Mouse (Mus musculus) v-Abl transformed pro-B cells (cell line): ENCODE results near the gene Kncn.

ENCODE experiments used
- in situ Hi-C, 2 experiments: fragments of 400-800 bp; cut with MboI; formaldehyde crosslinking; loops; one replicate each; pipeline ENCODE4 v1.15.1; 2025; ENCODE audit not compliant: unreplicated experiment in 2 of 2

The Kncn gene

DNA sequence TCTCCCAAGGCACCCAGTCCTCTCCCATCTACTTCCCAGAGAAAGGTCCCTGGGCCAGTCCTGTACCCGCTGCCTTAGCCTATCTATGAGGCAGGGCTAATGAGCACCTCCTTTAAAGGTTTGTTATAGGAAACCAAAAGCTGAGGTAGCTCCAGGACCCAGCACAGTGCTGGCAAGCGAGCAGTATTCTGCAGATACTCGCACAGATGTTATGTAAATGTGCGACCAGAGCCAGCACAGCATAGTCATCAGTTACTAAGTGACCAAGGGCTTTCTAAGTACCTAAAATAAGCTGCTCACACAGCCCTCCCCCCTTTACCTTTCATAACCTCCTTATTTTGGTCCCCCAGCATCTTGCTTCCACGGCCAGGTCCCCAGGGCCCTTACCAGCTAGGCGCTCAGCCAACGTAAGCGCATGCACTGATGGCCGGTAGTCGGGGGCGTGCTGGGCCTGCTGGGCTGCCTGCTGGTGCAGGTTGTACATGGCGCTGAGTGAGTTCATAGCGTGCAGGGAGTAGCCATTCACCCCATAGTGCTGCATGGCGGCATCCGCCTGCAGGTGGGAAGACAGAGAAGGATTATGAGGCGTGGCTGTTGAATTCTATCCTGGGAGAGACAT is 39.2 kb downstream of the Kncn start:
- in situ Hi-C loops: no loop called here

DNA sequence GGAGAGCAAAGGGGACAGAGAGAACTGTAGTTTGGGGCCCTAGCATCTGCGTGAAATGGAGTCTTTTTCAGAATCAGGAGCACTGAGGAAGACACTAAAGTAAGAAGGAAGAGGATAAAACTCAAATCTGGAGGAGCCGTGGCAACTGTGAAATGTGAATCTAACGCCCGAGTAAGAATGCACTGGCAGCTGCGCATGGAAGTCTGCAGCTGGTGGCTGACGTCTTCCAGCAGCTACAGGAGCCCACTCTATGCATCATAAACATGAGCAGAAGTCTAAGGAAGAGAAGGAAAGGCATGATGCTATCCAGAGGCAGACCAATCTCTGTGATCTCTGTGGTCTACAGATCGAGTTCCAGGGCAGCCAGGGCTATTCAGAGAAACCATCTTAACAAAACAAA is 43.4 kb downstream of the Kncn start:
- in situ Hi-C loops: no loop called here

DNA sequence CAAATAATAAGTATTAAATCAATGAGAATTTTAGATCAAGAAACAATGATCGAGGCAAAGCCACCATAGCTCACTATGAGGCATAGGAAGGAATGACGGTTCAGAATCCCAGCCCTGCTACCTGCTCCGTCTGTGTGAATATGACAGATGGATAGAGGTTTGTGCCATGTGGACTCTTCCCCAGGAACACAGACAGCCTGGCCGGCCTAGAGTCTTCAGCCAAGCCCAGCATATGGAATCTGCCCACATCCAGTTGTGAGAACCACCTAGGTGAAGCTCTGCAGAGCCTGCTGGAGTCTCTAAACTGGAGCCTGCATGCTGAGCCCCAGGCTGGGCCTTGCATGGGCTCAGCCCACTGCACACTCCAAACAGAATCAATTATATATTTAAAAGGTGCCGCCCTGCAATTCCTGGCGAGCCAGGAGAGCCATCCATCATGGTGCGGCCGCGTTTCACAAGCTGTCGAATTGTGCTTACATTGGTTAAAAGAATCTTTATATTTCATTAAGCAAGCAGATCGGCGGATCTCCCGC is 47.4 kb downstream of the Kncn start:
- in situ Hi-C loops: no loop called here

DNA sequence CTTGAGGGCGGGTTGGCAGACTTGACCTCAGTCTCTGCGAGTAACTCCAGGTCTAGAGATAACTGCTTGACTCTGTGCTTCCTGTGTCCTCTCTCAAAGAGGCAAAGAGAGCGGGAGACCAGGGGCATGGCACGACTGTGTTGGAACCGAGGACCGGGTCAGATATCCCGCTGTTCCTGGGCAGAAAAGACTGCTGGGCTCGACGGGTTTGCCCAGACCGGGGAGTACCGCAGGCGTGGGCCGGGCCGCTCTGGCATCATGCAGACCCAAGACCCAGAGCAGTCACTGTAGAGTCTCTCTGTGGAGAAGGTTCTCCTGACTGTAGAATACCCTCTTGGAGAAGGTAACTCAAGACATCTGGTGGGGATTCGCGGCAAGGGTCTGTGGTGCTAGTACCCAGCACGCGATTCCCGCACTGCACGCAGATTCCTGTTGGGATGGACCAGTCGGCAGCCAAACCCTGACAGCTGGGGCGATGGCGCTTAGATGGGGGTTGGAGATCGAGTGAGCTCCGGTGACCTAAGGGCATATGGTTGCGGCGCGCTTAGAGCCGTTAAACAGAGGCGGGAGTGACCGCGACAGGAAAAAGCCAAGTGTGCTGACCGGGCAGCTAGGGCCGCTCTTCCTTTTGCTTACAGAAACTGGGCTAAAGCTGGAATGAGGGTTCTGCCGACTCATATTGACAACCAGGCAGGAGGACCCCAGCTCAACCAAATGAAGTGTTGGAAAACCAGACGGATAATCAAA is 51.8 kb downstream of the Kncn start:
- in situ Hi-C loops: no loop called here

DNA sequence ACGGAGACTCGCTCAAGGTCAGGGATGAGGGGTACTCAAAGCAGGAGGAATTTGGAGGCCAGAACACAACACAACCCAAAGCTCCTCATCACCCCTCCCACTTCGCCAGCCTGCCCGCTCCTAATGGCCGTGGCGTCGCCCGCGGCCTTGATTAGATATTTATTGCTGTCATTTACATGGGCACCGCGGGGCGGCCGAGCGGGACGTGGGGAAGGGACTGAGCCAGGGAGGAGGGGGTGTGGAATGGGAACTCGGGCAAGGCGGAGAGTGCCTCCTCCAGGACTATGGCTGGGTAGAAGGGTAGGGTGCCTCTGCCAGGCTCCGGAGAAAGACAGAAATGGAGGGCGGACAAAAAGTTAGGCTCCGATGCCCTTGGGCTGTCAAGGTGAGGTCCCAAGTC is 52.4 kb downstream of the Kncn start:
- in situ Hi-C loops: no loop called here

DNA sequence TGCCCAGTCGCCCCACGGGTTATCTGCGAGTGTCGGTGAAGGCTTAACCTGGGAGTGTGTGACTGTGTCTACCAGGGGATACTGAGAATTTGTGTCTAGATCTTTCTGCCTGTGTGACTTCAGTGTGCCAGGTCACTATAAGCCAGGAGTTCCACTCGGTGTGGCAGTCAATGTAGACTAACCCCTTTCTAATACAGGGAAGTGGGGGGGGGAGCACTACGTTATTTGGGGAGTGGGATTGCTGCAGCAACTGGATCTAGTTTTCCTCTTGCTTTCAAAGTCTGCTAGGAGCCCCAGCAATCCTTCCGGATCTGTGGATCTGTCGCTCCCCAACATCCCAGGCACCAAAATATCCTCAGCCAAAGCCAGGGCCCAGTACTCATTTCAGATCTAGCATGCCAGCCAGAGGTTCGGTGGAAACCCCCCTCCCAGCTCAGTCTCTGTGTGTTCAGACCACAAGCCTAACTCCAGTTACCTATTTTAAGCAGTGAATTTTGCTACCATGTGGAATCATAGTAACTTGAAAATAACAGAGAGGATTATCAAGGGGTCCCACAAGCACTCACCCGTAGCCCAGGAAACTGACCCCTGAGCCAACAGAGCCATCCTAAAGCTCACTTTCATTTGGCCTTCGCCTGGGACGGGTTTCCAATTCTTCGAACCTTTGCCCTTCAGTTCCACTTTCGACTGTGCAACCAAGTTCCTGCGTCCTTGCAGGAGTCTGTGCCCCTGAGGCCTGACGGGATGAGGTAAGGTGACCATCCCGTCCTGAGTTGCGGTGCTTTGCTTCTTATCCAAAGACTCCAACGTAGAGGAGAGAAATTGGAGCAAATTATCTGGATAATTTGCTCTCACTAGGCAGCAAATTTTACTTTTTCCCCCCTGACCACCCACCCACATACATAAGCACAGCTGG is 53.1 kb downstream of the Kncn start:
- in situ Hi-C loops: no loop called here

DNA sequence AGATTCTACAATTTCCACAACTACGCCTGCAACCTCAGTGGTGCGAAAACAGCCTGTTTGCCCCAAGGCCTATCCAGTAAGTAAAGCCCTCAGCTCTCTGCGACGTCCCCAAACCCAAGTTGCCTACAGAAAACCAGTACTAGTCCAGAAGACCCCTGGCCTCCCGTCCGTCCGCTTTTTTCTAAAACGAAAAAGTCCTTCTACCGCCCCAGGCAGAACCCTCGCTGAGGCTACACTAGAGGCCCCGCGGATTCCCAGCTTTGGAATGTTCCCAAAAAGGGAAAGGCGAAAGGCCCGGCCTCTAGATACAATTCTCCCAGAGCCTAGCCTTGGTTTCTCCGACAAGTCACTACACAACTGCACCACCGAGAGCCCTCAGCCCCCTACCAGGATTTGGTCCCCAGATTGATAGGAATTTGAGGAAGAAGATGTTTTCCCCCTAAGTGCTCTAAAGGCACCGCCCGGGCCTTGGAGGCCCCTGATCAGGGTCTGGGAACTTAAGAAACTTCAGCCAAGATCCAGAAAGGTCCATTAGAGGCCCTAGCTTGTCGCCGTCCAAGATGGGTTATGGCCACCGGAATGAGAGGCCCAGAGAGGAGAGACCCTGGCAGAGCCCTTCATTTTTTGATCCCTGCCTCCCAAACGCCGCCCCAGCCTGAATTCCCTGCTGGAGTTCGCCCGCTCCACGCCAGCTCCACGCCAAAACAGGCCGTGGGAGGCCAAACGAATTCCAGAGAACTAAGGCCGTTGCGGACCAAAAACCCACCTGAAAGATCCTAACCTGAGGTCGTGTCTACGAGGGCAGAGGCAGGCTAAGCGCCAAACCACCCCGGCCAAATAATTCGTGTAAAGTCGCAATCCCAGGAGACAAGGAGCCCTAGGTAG is 54.3 kb downstream of the Kncn start:
- in situ Hi-C loops: no loop called here
